Mouse (Mus musculus) monocyte, adult 5-6 weeks (primary cell): ENCODE measurements at regions not wholly inside any gene's neighbourhood (a gene's known extent, or its start where the extent isn't known, plus 50 kb on each side); places are given as distances from the start of the nearest gene placed in this dataset.

Experiments used
- ATAC-seq: fragments of 153-309, 156-312 bp; replicated peaks from 2 replicates; pipeline ENCODE4 v1.8.0; 2017; ENCODE audit warnings: mild to moderate bottlenecking; ENCODE audit not compliant: low TSS enrichment, insufficient number of reproducible peaks, severe bottlenecking, poor library complexity, low FRiP score

- ATAC-seq = no peak
Observed at GRCm38 (mm10) chr4:89034299-89034698, 102.6 kb upstream of the Mtap start.

DNA sequence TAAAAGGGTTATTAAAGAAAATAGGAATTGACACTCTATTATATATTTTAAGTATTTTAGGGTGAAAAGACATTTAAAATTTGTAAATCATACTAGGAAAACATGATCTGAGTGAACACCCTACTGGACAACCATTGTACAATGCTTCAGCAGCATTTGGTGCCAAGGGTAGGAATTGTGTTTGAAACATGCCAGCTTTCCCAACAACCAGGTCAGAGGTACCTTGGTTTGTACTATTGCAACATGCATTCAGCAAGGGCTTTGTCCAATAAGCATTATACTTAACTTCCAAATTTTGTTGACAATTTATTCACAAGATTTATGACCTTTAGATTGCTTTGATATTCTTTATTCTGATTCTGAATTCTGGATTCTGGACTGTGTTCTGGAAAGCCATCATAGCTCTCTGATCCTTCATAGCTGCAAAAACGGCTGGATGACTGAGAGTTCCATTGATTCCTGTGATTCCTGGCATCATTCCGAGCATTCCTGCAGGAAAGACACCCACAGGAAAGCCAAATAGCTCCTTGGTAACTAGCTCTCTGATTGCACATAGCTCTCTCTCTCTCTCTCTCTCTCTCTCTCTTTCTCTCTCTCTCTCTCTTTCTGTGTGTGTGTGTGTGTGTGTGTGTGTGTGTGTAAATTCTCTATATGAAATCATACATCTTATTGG is 124.1 kb upstream of the Mtap start:
- ATAC-seq = no peak

DNA sequence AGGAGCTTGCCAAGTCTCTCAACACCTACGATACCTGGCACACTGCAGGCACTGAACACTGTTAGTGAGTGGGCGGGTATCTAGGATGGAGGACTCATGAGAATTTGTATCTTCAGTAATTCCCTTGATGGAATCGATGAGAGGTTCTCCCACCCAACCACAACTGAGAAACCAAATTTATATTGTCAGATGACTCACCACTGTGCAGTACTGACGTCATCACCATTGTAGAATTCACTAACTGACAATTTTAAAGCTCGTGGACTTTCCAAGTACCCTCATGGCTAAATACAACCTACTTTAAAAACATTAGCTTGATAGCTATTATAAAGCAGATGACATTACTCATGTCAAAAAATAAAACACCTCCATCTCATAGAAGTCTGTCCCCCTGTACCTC is 128.4 kb upstream of the Mtap start:
- ATAC-seq = no peak

DNA sequence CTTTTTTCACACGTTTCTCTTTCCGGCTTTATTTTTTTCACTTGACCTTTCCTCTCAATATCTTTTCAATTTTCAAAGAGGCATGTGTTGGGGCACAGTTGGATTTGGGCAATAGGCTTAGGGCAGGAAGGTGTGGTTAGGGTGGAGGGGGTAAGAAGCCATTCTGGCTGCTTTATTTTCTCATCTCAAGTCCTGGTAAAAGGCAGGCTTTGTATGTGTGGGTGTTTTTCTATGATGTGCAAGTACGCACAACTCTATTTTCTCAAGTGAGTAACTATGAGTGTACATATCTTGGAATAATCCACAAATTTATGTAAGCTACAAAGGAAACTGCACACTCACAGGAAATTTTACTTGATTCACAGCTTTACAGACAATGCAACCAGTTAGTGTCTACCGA is 121.5 kb upstream of the Ifne start:
- ATAC-seq = no peak

DNA sequence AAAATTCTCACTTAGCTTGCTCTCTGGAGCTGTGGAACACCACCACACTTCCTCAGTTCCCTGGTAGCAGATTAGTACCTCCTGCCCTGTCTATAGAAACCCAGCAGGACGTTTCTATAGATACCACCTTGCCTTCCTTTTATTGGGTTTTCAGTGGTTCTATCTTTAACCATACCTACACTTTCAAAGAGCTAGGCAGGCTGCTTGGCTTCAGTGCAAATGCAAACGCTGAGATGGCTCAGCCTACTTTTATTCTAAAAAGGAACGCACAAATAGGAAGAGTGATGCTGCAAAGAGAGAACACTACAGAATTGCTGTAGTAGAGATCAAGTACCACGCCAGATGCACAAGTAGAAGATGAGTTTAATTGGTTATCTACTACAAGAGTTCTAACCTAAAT is 120.9 kb upstream of the Ifne start:
- no peak for ATAC-seq

- no peak for ATAC-seq
Observed at GRCm38 (mm10) chr4:89000200-89000599, 120.2 kb upstream of the Ifne start.

DNA sequence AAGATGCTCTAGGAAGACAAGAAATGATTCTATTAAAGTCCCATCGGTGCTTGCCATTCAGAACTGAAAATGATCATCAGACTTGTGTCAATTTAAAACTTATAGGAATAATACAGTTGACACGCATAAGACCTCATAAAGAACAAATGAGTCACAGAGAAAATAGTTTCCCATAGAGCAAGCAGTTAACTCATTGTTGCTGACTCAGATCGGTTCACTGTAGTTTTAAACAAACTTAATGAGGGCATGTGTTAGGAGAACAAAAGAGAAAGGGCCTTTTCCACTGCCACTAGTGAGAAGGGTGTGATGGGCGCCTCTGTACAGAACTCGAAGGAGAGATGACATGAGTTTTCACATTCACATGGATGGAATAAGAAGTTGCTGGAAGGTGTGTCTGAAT is 118.3 kb upstream of the Ifne start:
- no peak for ATAC-seq

- ATAC-seq = no peak
Observed at GRCm38 (mm10) chr4:88995129-88995919, 115.3 kb upstream of the Ifne start.

- ATAC-seq = no peak
Observed at GRCm38 (mm10) chr4:88994486-88994885, 114.5 kb upstream of the Ifne start.

GRCm38 (mm10) chr4:88992498-88992897 is 112.5 kb upstream of the Ifne start:
- ATAC-seq = no peak

GRCm38 (mm10) chr4:88988363-88988762 is 108.4 kb upstream of the Ifne start:
- ATAC-seq = no peak

DNA sequence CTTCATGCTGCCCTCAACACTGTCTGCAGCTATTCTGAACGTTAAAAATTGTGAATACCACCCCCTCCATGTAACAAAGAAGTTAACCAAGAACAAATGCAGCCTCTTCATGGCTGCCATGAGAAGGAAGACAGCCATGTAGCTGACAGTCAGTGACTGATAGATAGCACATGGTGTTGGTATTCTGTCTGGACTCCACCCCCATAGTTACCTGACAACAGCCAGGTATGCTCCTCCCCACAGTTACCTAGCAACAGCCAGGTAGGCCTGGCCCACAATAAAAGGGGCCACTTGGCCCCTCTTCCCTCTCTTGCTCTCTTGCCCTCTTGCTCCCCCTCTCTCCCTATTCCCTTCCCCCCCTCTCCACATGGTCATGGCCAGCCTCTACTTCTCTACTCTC is 107.1 kb upstream of the Ifne start:
- no peak for ATAC-seq

DNA sequence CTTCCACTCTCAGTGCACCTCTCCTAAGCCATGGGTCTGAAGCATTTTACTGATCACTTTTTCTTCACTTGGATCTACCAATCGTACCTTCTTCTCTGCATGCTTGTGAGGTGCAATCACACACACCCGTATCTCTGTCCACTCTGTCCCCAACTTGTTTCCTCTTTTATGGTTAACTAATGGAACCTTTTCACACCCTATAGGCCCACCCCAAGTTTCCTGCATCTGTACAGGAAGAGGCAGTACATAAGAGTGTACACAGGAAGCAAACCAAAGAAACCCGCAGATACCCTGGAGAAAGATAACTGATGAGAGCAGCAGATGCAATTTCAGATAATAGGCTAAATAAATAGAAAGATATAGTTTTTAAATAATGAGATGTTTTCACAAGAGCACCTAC is 102.5 kb upstream of the Ifne start:
- ATAC-seq = no peak

DNA sequence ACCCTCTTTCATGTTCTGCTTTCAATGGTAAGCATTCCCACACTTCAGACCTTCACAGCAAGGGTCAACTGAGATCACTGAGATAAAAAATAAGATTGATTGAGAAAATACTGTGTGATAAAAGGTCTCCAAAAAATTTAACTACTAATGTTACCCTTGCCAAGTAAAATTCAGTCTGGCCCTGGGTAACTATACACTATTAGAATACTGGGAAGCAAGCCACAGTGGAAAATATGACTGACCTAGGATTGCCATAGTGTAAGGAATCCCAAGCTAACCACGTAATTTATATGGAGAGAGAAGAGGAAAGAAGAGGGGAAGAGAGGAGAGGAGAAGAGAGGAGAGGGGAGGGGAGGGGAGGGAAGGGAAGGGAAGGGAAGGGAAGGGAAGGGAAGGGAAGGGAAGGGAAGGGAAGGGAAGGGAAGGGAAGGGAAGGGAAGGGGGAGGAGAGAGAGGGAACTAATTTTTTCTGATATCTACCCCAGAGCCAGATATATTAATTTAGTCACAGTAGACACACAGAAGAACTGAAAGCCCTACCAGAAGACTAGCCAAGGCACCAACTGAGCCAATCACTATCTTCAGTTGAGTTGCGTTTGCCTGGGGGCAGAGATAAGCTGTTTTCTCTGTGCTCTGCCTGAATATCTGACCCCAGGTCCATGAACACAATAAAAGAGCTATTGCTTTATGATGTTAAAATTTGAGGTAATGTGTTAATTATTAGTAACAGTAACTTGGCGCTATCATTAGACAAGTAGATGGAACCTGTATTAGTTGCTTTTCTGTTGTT is 97.3 kb upstream of the Ifne start:
- ATAC-seq = no peak

DNA sequence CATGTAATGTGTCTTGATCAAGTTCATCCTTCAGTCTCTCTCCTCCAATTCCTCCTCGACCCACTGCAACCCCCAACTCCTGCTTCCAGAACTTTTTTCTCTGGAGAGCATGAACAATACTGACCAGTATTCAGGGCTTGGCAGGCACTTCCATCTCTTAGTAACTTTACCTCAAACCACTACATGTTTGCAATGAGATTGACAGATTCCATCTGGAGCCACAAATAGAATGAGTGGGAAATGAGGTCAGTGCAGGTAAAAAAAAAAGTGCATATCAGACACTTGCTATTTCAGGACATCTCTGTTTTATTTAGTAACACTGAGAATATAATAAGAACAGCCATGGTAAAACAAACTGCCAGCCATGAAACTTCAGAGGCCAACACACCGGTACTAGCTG is 94.5 kb upstream of the Ifne start:
- ATAC-seq = no peak

DNA sequence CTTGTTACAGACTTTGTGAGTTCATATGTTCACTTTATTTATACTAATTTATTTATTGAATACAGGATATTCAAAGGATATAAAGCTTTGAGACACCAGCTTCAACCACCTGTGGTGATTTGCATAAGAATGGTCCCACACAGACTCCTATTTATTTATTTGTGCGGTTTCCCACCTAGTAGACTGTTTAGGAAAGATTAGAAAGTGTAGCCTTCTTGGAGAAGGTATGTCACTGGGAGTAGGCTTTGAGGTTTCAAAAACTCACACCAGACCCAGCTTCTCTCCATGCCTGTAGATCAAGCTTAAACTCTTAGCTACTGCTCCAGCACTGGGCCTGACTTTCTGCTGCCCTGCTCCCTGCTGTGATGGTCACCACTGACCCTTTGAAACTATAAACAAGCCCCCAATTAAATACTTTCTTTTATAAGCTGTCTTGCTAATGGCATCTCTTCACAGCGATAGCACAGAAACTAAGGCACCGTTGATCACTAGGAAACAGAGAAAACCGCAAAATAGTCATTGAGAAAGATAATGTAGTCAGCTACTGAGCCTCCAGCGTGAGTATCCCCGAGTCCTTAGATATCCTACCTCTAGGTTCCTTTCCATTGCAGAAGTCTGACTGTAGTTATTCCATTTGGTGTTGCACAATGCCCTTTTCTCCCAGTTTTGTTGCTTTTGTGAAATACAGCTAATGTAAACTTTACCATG is 89.3 kb upstream of the Ifne start:
- ATAC-seq = no peak

DNA sequence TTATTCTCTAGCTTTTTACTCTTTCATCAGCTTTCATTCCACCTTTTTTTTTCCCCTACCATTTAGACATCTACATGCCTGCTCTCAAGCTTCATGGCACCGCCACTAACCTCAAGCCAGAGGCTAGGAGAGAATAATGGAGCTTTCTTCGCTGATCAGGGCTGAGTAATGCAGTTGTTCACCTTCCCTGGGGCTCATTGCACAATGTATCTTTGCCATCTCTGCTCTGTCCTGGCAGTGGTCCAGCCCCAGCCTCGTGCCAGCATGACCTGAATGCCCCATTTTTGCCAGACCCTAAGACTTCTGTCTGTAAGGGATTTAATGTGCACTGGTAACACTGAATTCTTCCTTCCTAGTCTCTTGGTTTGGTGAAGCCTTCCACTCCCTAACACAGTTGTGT is 79.6 kb upstream of the Ifne start:
- no peak for ATAC-seq

GRCm38 (mm10) chr4:88956605-88957004 is 76.6 kb upstream of the Ifne start:
- ATAC-seq = no peak

DNA sequence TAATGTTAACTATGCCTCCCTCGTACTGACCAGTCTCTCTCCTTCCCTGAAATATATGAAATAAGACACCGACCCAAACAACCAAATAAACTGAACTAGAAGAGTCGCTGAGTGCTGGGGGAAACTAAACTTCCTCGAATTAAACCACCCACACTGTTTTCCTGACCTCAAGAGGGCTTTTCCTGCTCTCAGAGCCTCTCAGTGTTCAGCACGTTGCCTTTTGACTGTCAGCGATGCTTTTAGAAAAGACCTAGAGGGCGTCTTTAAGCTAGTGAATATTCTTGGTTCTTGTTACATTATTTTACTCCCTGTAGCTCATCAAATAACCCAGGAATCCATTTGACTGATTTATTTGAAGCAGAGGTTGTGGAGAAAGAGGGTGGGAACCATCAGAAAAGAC is 76.2 kb upstream of the Ifne start:
- no peak for ATAC-seq
